Mouse (Mus musculus): ENCODE results near the gene Elmo1. TPM values are rescaled to one million over a fixed set of nuclear protein-coding genes. Genes with fewer than 3 reads are reported as not detected.

Elmo1 gene
- total RNA-seq, 4 experiments from 2014 or later, result 33.4 to 40.0 (median 36.3) TPM

DNA sequence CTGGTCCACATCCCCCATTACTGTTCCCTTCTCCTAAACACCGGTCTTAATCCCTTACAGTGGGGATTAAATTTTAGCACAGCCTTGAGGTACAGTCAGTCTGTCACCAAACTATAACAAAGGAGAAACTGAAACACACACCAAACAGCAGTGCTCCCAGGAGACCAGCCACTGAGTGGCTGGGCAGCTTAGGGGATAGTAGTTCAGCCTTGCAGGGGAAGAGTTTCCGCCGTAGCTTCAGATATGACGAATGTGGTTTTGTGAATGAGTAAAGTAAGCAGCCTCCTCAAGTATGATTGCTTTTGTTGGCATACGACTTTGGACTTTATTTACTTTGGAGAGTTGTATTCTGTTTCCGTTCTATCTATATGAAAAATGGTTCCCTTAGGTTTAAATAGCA is 281.1 kb downstream of the Elmo1 start:
- no peak for DNase-seq (ENCODE audit: low spot score in 2 of 2)

DNA sequence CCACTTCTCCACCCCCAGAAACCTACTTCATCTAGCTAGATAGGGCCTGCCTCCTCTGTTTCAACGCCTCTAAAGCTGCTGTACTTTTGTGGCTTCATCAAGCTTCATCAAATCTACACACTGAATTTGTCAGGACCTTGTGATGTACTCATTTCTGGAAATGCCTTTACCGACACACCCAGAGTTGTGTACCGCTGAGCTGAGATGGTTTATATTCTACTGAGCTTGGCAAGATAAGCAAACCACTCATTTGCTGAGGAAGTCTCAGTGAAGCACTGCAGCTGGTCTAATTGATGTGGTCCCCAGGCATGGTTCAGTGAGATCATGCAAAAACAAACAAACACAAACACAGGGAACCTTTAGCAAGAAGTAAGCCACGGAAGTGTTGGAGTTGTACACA is 281.9 kb downstream of the Elmo1 start:
- DNase-seq (ENCODE audit: low spot score in 2 of 2), result no peak

DNA sequence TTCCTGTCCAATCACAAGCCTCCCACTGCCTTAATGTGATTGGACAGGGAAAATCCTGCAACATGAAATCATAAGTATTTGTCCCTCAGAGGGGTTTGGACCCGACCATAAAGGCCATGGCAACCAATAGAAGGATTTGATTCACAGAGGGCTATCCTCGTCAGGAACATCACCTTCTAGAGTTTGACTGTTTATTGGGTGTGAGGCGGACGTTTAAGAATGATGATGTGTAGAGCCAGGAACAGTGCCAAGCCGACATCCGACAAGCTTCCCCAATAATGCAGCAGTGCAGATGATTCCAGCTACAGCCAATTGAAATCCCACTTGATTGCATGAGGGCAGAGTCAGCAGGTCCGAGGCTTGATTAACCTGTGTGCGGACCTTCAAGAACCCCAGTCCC is 288.5 kb downstream of the Elmo1 start:
- no peak for DNase-seq (ENCODE audit: low spot score in 2 of 2)

DNA sequence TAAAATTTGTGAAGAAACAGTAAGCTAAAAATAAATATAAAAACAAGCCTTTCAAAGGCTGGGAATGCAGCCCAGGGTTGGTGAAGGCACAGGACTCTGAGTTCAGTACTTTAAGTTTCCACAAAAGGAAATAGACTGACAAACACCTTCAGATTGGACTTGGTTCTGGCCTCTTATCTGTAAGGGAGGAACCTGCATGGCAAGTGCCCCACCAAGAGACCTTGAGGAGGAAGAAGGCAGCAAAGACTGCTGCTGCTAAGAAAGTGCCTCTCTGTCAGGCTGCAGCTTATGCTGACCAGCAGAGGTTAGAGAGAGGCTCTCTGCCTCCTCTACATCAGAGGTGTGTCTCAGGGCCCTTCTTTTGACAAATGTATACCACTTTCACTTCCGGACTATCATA is 293.5 kb downstream of the Elmo1 start:
- DNase-seq (ENCODE audit: low spot score in 2 of 2), result no peak

GRCm38 (mm10) chr13:20384846-20385245 is 294.4 kb downstream of the Elmo1 start:
- DNase-seq (ENCODE audit: low spot score in 2 of 2), result no peak

DNA sequence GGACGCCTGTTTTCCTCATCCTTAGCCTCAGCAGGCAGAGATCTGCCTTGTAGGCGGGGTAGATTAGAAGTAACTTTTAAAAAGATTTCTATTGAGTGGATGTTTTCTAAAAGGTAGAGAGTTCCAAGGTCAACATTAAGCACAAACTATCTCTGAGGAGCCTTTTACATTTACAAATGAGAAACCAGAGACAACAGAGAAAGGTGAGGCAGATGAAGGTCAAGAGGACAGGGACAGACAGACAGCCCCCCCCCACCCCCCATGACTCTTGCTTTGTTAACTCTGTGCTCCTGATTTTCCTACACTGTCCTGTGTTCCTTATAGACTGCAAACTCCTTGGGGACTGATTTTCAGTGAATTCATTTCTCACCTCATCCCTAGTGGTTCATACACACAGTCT is 295.0 kb downstream of the Elmo1 start:
- no peak for DNase-seq (ENCODE audit: low spot score in 2 of 2)

DNA sequence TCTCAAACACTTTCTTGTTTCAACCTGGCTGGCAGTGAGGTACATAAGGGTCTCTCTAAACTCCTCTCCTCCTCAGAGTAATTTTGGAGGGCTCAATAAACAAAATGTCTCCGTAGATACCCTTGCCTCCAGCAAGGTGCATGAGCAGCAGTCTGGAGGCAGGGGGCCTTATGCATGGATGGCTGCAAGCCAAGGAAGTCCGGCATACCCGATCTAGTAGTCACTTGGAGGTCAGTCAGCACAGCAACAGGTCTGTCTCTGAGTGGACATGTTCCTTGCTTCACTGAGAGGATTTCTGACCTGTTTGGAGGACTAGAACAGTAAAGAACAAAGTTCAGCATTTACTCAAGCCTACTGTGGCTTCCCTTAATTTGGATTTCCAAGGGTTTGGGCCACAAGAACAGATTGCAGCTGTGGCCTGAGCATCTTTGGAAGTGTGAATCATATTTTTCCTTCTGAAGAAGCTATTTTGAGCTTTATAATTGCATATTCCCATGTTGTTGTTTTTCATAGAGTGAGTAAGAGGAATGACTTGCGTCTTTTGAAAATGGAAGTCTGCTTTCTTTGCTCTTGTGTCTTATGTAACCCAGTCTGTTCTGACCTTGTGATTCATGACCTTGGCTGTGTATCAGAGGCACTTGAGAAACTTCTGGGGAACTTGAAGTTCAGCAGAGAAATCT is 296.2 kb downstream of the Elmo1 start:
- DNase-seq (ENCODE audit: low spot score in 2 of 2), result no peak

DNA sequence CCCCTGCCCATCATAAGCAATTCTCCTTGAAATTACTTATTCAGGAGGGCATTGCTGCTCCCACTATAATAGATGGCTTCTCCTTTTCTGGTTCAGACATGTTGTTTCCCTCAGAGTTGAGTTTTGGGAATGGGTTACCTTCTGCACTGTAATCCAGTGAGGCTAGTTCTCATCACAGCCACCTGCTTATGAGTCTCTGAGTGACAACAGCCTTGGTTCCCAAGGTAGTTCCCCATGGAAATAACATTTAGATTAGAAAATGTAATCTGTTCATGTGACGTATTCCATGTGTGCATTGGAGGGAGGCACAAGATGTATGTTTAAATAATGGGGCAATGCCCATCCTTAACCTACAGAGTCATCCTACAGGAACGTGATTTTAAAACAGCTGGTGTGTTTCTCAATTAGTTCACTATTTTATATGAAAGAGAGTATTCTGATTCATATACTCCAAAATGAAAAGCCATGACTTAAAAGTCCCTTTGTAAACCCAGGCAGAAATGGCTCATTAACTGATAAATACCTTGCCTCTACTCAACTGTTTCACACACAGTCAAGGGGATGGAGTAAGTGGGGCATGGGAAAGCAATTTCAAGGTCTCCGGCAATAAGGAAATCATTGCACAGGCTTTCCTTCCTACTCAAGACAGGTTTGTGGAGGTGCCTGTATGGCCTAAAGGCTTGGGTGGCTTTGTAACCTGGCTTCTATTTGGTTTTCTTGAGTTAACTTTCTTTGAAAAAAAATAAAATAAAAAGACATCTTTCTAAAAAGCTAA is 302.6 kb downstream of the Elmo1 start:
- no peak for DNase-seq (ENCODE audit: low spot score in 2 of 2)

DNA sequence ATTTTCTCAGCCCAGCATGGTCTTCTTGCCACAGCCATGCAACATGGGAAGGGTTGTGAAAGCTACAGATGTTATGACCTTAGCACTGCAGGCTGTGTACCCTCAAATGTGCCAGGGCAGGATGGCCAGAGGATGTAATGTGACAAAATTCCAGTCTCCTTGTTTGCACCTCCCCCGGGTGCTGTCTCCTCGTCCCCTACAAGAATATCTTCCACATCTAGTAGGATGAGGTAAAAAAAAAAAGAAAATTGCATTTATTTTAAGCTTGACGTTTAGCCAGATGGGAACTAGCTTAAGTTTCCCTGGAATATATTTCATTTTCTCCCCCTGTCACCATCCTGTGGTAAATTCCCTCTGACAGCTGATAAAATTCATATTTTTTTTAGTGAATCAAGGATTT is 307.3 kb downstream of the Elmo1 start:
- no peak for DNase-seq (ENCODE audit: low spot score in 2 of 2)

GRCm38 (mm10) chr13:20398311-20398710 is 307.9 kb downstream of the Elmo1 start:
- no peak for DNase-seq (ENCODE audit: low spot score in 2 of 2)

DNA sequence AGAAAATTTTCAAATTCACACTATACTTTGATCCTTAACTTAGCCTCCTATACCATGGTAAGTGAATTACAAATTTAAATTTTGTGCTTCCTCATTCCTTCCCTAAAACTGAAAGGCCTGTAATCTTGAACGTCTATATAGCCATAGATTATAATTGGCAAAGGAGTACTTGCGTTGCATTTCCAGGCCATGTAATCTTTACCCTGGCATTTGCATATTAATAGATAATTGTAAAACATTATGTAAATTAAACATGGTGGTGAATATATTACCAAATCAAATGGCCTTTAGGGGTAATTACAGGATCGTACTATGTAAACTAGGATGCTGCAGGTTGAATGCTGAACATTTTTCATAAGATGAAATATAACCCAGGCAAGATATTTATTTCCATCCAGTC is 314.1 kb downstream of the Elmo1 start:
- DNase-seq (ENCODE audit: low spot score in 2 of 2), result no peak

DNA sequence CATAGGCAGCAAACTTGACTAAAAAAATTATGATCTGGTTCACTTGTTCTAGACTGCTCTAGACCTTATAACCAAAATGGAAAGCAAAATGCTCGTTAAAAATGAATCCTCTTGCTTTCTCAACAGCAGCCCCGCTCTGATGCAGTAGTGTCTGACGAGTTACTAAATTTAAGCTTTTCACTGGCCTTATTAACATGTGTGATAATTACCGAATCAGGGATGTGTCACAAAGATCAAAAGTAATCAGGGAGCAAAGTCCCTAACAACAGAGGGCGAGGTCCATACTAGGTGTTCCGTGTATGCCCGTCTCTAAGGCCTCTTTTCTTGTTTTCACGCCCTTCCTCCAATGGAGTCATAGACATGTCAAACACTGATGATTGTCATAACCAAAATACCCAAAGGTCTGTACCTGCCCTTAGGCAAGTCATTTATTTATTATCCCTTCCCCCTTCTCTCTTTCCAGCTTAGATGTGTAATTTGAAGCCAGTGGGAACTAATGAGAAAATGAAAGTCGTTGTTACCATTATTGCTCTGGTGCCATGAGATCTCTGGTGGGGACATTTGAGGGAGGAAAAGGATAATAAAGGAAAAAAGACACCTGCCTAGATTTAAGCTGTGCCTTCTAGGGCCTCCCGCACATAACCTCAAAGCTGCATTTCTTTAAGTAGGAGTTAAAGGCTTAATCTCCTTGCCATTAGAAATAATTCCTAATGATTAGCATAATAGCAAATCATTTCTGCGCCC is 316.2 kb downstream of the Elmo1 start:
- DNase-seq (ENCODE audit: low spot score in 2 of 2), result no peak

GRCm38 (mm10) chr13:20410306-20411101 is 320.1 kb downstream of the Elmo1 start:
- DNase-seq (ENCODE audit: low spot score in 2 of 2), result no peak

- no peak for DNase-seq (ENCODE audit: low spot score in 2 of 2)
These were observed 326.6 kb downstream of the Elmo1 start for GRCm38 (mm10) chr13:20416691-20417660.

- no peak for DNase-seq (ENCODE audit: low spot score in 2 of 2)
These were observed 340.6 kb downstream of the Elmo1 start for GRCm38 (mm10) chr13:20430998-20431397.

- no peak for DNase-seq (ENCODE audit: low spot score in 2 of 2)
These were observed 342.9 kb downstream of the Elmo1 start for GRCm38 (mm10) chr13:20433221-20433858.

DNA sequence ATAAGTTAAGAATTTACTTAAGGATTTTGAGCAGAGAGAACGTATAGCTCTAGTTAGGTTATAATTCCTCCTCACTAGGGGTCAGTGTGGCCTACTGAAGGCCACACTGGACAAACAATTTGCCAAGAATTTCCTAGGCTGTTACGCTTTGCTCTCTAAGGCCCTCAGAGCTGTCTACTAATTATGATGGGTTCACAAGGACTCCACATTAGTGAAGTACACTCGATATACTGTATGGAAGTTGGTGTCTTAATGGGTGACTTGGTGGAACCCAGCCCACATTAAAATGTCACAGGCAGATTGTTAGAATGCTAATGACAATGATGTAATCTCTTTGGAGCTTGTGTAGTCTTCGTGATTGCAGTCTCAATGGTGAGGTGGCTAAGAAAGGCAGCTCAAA is 343.7 kb downstream of the Elmo1 start:
- DNase-seq (ENCODE audit: low spot score in 2 of 2), result no peak

GRCm38 (mm10) chr13:20439488-20439887 is 349.1 kb downstream of the Elmo1 start:
- DNase-seq (ENCODE audit: low spot score in 2 of 2), result no peak

- no peak for DNase-seq (ENCODE audit: low spot score in 2 of 2)
These were observed 360.5 kb downstream of the Elmo1 start for GRCm38 (mm10) chr13:20450831-20451353.

DNA sequence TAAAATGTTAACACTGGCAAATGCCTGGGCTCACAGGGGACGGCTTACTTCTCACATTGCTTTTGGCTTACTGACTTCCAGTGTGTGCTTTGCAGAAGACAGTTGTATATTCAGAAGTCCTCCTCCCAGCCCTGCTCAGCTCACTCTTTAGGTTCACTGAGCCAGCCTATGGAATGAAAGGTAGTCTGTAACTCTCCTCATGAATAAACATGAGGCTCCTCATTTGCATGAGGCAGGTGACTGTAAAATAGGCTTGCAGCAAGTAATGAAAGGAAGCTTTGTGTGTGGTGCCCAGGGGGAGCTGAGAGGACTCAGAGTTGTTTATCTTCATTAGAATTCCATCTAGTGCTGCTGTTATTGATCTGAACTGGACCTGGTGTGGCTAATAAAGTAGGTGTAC is 364.0 kb downstream of the Elmo1 start:
- no peak for DNase-seq (ENCODE audit: low spot score in 2 of 2)
